Mouse (Mus musculus) bone marrow macrophage, adult 2 months (primary cell): ENCODE results near the gene Tbcd.

ENCODE experiments used
- CTCF ChIP-seq: IDR thresholded peaks from 2 replicates; pipeline ENCODE4 v1.5.1; 2012; ENCODE audit warnings: low read depth, mild to moderate bottlenecking, low read length, moderate library complexity
- POLR2A ChIP-seq: IDR thresholded peaks from 2 replicates; pipeline ENCODE4 v1.6.1; 2012; ENCODE audit warnings: mild to moderate bottlenecking, low read depth, low read length, borderline replicate concordance

GRCm38 (mm10) chr11:121512896-121513572 is 61.3 kb downstream of the Tbcd start:
- TF ChIP-seq POLR2A (no peak), CTCF (no peak)
